Mouse (Mus musculus): Measurements from ENCODE around the gene Fbxl3. TPM values are rescaled to one million over a fixed set of nuclear protein-coding genes. Genes with fewer than 3 reads are reported as not detected.

The Fbxl3 gene
- polyA plus RNA-seq (2014; fragmentation: Illumina TruSeq; extraction: RNeasy Lipid Tissue Mini Kit (QIAGEN cat#74804); ENCODE audit: low read depth, low replicate concordance) = 120 TPM

DNA sequence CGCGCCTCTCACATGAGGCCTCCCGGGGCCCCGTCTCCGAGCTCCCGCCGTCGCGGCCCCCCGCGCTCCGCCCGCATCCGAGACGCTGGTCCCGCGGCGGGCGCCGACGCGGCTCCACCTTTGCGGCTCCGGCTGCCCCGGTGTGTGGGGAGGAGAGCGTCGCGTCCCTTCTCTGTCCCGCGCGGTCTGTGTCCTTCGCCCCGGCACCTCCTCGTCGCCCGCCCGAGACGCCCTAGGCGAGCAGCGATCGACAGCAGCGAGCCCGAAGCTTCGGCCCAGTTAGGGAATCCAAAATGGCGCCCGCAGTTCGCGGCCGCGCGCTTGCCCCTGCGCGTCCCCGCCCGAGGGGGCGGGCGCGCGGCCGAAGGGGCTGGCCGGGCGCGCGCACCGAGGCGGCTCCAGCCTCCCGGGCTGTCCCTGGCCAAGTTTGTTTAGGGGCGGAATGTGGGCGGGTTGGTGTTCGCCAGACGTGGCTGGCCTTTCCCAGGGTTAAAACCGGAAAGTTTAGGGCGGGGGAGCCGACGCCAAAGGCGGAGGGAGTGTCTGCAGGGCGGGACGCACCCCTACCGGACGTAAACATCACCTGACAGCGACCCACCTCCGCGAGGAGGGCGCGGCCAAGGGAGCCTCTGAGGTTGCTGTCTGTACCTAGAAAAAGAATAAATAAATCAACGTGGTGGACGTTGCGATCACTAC, at the start of gene Fbxl3:
Gene Fbxl3, minus strand, starts transcription at position 329 of the 696 bp plus-strand sequence.

DNA sequence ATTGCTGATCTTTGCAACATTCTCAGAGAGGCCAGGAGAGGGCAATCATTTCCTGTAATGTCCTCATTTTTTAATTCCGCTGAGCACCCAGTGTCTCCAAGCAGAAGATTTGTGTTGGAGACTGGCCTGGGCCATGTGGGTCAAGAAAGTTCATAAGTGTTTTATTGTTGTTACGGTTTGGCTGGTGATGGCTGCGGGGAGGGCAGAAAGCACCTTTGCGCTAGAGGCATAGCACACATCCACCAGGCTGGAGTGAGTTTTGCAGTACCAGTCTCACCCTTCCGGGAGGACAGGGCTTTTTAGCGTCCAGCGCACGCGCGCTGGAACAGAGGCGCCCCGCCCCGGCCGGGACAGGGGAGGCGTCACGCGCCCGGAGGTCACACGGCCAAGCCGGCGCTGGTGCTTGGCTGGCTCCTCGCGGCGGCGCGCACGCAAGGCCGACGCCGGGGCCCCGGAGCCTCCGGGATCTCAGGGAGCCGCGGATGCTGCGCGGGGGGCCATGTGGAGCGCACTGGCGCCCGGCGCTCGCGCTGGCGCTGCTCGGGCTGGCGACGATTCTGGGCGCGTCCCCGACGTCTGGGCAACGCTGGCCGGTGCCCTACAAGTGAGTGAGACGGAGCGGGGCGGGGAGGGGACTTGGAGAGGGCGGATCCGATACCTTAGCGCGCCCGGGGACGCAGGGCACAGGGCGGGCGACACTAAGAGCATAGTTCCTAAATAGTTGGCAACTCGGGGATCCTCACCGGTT, 29.3 kb downstream of the Fbxl3 start, which contains the start of gene Cln5:
Gene Cln5, plus strand, starts transcription at position 353 of the 748 bp plus-strand sequence.

DNA sequence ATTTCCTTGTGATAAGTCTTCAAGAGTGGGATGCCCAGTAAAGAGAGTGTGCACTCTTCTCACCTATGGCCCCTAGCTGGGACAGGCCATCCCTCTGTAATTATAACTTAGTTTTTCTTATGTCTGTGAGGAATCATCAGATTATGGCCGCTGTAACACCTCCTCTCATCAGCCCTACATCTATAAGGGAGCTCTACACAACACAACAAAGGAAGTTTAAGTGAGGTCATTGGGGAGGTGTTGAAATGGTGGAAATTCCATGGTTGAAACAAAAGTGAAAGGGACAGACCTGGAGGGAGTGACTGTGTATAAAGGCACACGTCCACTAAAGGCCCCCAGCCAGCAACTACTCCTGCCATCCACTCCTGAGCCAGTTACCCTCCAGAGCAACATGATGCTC, 52.7 kb downstream of the Fbxl3 start, which contains the start of gene Acod1:
Gene Acod1, plus strand, starts transcription at position 301 of the 400 bp plus-strand sequence.

Other genes starting within 250 kb of the Fbxl3 start
- 82.2 TPM for gene Kctd12, start 116.9 kb downstream of the Fbxl3 start, polyA plus RNA-seq (2014; fragmentation: Illumina TruSeq; extraction: RNeasy Lipid Tissue Mini Kit (QIAGEN cat#74804); ENCODE audit: low read depth, low replicate concordance)
- gene Acod1, start 52.6 kb downstream of the Fbxl3 start, polyA plus RNA-seq (2014; fragmentation: Illumina TruSeq; extraction: RNeasy Lipid Tissue Mini Kit (QIAGEN cat#74804); ENCODE audit: low read depth, low replicate concordance) = not detected
- gene Cln5, start 29.4 kb downstream of the Fbxl3 start, polyA plus RNA-seq (2014; fragmentation: Illumina TruSeq; extraction: RNeasy Lipid Tissue Mini Kit (QIAGEN cat#74804); ENCODE audit: low read depth, low replicate concordance) = 85.2 TPM
- gene Mycbp2, start 247.2 kb upstream of the Fbxl3 start, polyA plus RNA-seq (2014; fragmentation: Illumina TruSeq; extraction: RNeasy Lipid Tissue Mini Kit (QIAGEN cat#74804); ENCODE audit: low read depth, low replicate concordance) = 75.1 TPM